Mouse (Mus musculus) limb, embryonic 10.5 days (tissue): Measurements from ENCODE around the gene Hist1h2af. TPM values are rescaled to one million over a fixed set of nuclear protein-coding genes. Genes with fewer than 3 reads are reported as not detected.

Source experiments
- DNase-seq: peaks from one replicate; pipeline ENCODE4 v3.0.0-alpha.2; 2017; ENCODE audit warnings: low spot score
- H3K27ac ChIP-seq: fragments of 300-500 bp; sonication (generic); 2 replicates; pipeline ENCODE4 v1.5.1; 2016; ENCODE audit warnings: mild to moderate bottlenecking
- H3K27me3 ChIP-seq: fragments of 300-500 bp; sonication (generic); 2 replicates; pipeline ENCODE4 v1.6.1; 2016; ENCODE audit warnings: low read depth, mild to moderate bottlenecking; ENCODE audit not compliant: poor library complexity, severe bottlenecking
- H3K36me3 ChIP-seq: fragments of 300-500 bp; sonication (generic); 2 replicates; pipeline ENCODE4 v1.6.1; 2016; ENCODE audit warnings: mild to moderate bottlenecking, moderate library complexity
- H3K4me1 ChIP-seq: fragments of 300-500 bp; sonication (generic); 2 replicates; pipeline ENCODE4 v1.6.1; 2016
- H3K4me3 ChIP-seq: fragments of 300-500 bp; sonication (generic); 2 replicates; pipeline ENCODE4 v1.5.1; 2016; ENCODE audit warnings: mild to moderate bottlenecking, moderate library complexity
- H3K9me3 ChIP-seq: fragments of 300-500 bp; sonication (generic); replicated peaks from 2 replicates; pipeline ENCODE4 v1.6.1; 2016; ENCODE audit warnings: mild to moderate bottlenecking
- WGBS: fragments of 180-500 bp; shearing (Covaris S2); methylation state at CpG from one replicate; pipeline ENCODE4 v1.1.7; 2016; 5-methylcytosine and 5-hydroxymethylcytosine counted together
- polyA plus RNA-seq: library from polyadenylated mRNA; unstranded; fragments of >200 nt; fragmentation: Nextera tagmentation; extraction: Ambion mirVana; gene quantifications from 2 replicates; pipeline ENCODE4 v1.2.1, GENCODE M21; 2016

Hist1h2af gene
- polyA plus RNA-seq, 1 experiment from 2014 or later, result 11.7 TPM

DNA sequence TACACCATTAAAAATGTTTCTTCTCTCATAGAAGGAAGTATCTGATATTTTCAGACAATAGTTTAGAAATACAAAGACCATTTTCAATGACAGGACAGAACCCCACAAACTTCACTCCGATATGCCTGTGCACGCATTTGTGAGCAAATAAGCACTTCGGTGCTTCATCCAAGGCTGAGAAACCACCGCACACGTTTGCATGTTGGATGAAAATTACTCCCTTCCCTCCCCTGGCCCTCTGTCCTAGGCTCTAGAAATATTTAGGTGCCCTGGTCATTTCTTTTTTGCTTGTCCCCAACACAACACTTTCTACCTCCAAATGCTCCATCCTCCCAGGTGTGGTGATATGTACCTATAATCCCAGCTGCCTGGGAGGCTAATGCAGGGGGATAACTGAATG lies 32.2 kb upstream of the Hist1h2af start:
- Histone ChIP-seq H3K36me3 (no peaks in the 10 kb centered on the region), H3K27me3 (no peaks in the 10 kb centered on the region), H3K9me3 (no peaks in the 10 kb centered on the region), H3K4me1 (peaks cover 57% of the 10 kb centered on the region), H3K27ac (no peak overlapping the region), H3K4me3 (peak overlapping the region; percentile 44)
- 26% methylated on average over 5 of the region's 5 CpGs for WGBS
- DNase-seq, result no peak

DNA sequence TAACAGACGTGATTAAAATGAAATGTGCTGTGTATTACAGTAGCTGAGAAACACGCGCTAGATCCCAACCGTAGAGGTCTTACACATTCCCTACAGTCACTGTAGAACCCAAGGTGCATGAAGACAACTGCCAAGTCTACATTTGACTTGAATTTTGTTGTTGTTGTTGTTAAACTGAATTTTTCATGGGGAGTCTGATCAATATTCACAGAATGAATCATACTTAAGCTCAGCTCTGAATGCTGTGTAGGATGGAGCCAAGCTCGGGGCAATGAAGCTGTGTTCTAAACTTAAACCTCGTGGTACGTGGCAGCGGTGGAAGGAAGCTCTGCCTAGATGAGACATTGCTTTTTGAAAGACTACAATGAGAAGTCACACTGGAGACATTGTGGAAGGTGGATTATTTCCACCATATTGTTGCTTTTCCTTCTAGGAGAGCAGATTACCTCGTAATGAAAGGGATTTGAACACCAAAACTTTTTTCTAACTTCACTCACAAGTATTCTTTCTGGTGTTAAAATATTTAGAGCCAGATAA lies 31.6 kb upstream of the Hist1h2af start:
- H3K27ac ChIP-seq, result no peak overlapping the region
- no peaks in the 10 kb centered on the region for H3K9me3 ChIP-seq
- DNase-seq, result no peak
- peaks cover 55% of the 10 kb centered on the region for H3K4me1 ChIP-seq
- WGBS, result 38% methylated on average over 9 of the region's 9 CpGs
- peak overlapping the region; percentile 44 for H3K4me3 ChIP-seq
- no peaks in the 10 kb centered on the region for H3K27me3 ChIP-seq
- H3K36me3 ChIP-seq, result no peaks in the 10 kb centered on the region

DNA sequence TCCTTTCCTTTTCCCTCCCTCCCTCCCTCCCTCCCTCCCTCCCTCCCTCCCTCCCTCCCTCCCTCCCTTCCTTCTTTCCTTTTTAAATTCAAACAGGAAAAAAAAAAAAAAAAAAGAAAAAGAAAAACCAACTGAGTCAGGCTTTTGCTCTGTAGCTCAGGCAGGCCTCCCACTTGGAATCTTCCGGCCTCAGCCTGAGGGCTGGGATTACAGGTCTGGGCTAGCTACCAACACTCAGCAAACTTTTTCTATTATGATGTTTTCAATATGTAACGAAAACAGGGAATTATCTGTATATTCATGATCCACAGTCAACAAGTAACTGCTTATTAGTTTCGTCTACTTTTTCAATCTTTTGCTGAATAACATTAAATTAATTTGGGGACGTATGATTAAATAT lies 30.8 kb upstream of the Hist1h2af start:
- Histone ChIP-seq H3K36me3 (no peaks in the 10 kb centered on the region), H3K27me3 (no peaks in the 10 kb centered on the region), H3K4me1 (peaks cover 53% of the 10 kb centered on the region), H3K27ac (no peak overlapping the region), H3K9me3 (no peaks in the 10 kb centered on the region), H3K4me3 (no peak overlapping the region)
- DNase-seq, result no peak
- 47% methylated on average over 4 of the region's 4 CpGs for WGBS

DNA sequence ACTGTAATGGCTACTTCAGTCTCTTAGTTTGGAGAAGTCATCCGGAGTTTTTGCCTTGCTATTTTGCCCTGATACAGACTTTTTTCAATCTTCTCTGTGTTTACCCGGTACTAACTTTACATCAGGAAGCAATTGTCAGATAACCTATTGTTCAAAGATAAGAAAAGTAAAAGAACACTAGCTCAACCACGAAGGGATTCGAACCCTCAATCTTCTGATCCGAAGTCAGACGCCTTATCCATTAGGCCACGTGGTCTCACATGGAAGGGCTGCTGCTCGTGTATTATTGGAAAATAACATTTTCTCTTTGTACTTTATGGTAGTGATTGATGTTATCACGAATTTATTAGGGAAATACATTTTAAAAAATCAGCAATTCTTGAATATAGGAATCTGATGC lies 29.9 kb upstream of the Hist1h2af start:
- Histone ChIP-seq H3K4me1 (peaks cover 52% of the 10 kb centered on the region), H3K9me3 (no peaks in the 10 kb centered on the region), H3K36me3 (no peaks in the 10 kb centered on the region), H3K27me3 (no peaks in the 10 kb centered on the region), H3K27ac (no peak overlapping the region), H3K4me3 (peak overlapping the region; percentile 34)
- DNase-seq, result peak; percentile 71
- WGBS, result under 1% methylated on average over 9 of the region's 9 CpGs

DNA sequence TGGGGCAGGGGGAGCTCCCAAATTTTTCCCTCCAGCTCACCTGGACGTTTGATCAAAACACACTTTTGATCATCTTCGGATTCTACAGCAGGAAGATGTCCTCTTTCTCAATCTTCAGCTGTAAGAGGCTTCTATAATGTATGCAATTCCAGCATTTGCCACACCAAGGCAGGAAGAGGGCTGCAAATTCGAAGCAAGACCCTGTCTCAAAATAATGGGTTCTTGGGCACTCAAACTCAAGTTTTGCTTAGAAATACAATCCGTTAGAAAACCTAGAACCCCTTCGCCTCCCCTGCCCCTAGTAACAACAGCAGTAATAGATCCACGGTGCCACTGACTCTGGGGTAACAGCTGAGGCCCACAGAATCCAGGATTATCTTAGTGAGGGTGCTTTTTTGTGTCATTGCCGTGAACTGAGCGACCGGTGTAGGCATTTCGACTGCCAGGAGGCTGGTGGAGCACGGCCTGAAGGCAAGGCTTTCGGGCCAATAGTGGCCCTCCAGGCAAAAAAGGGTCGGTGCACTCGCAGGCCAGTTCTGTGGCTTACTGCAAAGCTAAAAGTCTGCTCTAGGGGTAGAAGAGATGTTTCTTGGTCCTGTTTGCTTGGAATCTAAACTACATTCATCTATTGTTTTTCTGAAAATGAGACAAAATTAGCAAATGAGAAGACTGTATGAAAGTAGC lies 27.9 kb upstream of the Hist1h2af start:
- peaks cover 56% of the 10 kb centered on the region for H3K4me1 ChIP-seq
- H3K27ac ChIP-seq, result peak overlapping the region; percentile 74
- no peaks in the 10 kb centered on the region for H3K36me3 ChIP-seq
- 3% methylated on average over 14 of the region's 14 CpGs for WGBS
- H3K4me3 ChIP-seq, result peak overlapping the region; percentile 58
- no peaks in the 10 kb centered on the region for H3K27me3 ChIP-seq
- DNase-seq, result peak; percentile 65
- H3K9me3 ChIP-seq, result no peaks in the 10 kb centered on the region

DNA sequence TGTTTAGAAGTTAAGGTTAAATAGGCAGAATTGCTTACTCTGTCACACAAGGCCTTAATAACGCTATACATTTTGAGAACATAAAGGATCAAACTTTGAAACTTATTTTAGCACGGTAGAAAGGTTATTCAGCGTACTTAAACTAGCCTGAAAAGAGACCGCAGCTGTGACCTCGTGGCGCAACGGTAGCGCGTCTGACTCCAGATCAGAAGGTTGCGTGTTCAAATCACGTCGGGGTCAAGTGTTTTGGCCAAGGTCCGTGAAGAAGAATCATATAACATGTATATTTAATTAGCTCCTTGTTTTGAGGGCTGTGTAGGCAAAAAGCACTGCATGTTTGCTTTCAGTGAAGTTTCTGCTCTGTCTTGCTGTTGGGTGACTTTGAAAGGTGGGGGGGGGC lies 27.4 kb upstream of the Hist1h2af start:
- Histone ChIP-seq H3K9me3 (no peaks in the 10 kb centered on the region), H3K4me1 (peaks cover 54% of the 10 kb centered on the region), H3K4me3 (peak overlapping the region; percentile 58), H3K36me3 (no peaks in the 10 kb centered on the region), H3K27me3 (no peaks in the 10 kb centered on the region), H3K27ac (no peak overlapping the region)
- under 1% methylated on average over 13 of the region's 13 CpGs for WGBS
- peak; percentile 77 for DNase-seq

DNA sequence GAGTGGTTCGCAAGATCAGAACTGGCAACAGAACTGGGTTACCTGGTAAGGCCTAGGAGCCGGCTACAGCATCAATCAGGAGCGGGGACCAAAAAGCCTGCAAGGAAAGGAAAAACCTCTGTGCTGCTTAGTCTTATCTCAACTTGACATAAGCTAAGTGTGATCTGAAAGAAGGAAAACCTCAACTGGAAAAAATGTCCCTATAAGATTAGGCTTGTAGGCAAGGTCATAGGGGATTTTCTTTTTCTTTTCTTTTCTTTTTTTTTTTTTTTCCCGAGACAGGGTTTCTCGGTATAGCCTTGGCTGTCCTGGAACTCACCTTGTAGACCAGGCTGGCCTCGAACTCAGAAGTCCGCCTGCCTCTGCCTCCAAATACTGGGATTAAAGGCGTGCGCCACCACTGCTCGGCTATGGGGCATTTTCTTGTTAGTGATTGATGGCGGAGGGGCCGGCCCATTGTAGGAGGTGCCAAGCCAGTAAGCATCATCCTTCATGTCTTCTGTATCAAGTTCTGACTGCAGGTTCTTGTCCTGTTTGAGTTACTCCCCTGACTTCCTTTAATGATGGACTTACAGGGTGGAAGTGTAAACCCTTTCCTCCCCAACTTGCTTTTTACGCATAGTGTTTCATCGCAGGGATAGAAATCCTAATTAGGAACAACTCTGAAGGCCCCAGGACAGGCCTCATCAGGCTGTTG lies 26.7 kb upstream of the Hist1h2af start:
- Histone ChIP-seq H3K4me1 (peaks cover 48% of the 10 kb centered on the region), H3K27ac (no peak overlapping the region; the same call in 1 of the 2 replicates), H3K9me3 (no peaks in the 10 kb centered on the region), H3K36me3 (no peaks in the 10 kb centered on the region), H3K4me3 (peak overlapping the region; percentile 58), H3K27me3 (no peaks in the 10 kb centered on the region)
- DNase-seq, result peak; percentile 63
- WGBS, result 8% methylated on average over 14 of the region's 14 CpGs

DNA sequence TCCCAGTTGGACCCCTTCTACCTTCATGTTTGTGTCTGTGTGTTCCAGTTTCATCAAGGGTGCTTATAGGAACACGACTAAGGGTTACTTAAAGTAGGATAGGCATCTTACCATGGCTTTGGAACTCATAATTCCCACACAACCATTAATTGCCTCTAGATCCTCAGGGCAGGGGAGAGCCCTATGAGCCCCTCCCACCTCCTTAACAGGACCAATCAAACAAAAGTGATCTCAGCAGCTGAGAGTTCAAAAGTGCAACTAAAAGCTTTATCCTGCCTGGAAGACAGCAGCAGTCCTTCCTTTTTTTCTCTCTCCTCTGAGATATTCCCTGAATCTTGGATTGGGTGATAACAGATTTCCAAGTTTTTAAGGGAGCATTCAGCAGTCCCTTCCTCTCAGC lies 23.6 kb upstream of the Hist1h2af start:
- WGBS, result 37% methylated on average over 1 of the region's 1 CpGs
- no peak overlapping the region for H3K27ac ChIP-seq
- peaks cover 37% of the 10 kb centered on the region for H3K4me1 ChIP-seq
- H3K9me3 ChIP-seq, result no peaks in the 10 kb centered on the region
- H3K4me3 ChIP-seq, result no peak overlapping the region
- no peaks in the 10 kb centered on the region for H3K36me3 ChIP-seq
- no peaks in the 10 kb centered on the region for H3K27me3 ChIP-seq
- DNase-seq, result no peak

DNA sequence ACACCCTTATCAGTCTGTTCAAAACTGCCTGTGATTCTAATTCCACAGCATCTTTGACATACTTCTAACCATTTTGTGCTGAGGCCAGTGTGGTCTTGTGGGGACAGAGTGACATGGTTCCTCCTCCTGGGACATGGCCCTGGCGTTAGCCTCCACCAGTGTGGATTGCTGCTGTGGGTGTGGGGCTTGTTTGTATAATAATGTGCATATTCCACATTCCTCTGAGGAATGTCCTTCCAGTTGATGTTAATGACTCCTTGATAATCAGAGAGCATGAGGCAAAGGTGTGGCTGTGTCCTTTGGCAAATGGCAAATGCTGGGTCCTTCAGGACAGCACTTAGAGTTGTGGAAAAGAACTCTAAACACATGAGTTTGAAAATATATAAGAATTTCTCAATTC lies 20.2 kb upstream of the Hist1h2af start:
- Histone ChIP-seq H3K4me3 (no peak overlapping the region), H3K9me3 (no peaks in the 10 kb centered on the region), H3K36me3 (no peaks in the 10 kb centered on the region), H3K27me3 (no peaks in the 10 kb centered on the region), H3K27ac (no peak overlapping the region), H3K4me1 (peaks cover 20% of the 10 kb centered on the region)
- WGBS, result 92% methylated on average over 1 of the region's 1 CpGs
- DNase-seq, result no peak

DNA sequence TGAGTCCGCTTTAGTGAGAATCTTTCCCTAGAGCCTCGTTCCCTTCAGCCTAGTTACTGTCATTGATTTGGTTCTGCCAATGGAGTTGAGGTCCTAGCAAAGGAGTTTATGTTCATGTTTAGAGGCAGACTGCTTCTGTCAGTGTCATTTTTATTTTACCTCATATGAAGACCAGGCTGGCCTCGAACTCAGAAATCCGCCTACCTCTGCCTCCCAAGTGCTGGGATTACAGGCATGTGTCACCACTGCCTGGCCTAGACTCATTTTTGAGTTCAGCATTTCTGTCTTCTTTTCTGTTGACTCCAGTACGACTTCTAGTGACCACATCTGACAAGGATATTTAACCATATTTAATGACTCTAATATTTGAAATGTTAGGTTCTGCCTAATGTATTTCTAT lies 18.4 kb upstream of the Hist1h2af start:
- Histone ChIP-seq H3K27me3 (no peaks in the 10 kb centered on the region), H3K27ac (no peak overlapping the region), H3K4me1 (peaks cover 10% of the 10 kb centered on the region), H3K4me3 (no peak overlapping the region), H3K9me3 (no peaks in the 10 kb centered on the region), H3K36me3 (no peaks in the 10 kb centered on the region)
- 78% methylated on average over 5 of the region's 5 CpGs for WGBS
- DNase-seq, result no peak

DNA sequence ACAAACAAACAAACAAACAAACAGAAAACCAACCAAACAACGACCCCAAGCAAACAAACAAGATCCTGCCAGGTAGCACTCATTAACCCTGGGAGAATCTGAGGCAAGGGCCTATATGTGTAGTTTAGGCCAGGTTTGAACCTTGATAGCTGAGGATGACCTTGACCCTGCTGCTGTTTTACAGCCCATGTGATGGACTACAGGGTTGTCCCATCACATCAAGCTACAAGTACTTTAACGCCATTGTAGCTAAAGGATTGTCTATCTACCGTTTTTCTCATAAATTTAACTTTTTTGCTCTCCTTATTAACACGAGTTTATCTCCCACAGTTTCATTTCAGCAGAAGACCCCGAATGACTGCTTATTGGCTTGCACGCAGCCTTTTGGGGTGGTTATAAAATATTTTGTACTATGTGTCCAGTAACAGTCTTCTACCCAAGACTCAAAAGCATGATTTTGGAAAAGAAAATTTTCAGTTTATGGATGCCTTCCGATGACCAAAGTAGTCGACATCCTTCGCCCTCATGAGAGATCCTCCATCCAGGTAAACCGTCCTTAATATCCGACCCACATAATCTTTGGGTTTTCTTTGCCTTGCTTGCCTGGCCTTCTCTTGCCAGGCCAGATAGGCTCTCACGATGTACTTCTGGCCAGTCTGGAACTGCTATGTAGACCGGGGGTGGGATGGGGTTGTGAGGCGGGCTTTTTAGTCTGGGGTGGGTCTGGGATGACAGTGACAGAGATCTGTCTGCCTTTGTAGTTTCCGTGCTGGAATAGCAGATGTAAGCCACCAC lies 17.7 kb upstream of the Hist1h2af start:
- Histone ChIP-seq H3K4me3 (peak overlapping the region; percentile 51), H3K4me1 (peaks cover 5% of the 10 kb centered on the region), H3K27me3 (no peaks in the 10 kb centered on the region), H3K9me3 (no peaks in the 10 kb centered on the region), H3K27ac (peak overlapping the region; percentile 72), H3K36me3 (no peaks in the 10 kb centered on the region)
- WGBS, result 52% methylated on average over 15 of the region's 15 CpGs
- no peak for DNase-seq

DNA sequence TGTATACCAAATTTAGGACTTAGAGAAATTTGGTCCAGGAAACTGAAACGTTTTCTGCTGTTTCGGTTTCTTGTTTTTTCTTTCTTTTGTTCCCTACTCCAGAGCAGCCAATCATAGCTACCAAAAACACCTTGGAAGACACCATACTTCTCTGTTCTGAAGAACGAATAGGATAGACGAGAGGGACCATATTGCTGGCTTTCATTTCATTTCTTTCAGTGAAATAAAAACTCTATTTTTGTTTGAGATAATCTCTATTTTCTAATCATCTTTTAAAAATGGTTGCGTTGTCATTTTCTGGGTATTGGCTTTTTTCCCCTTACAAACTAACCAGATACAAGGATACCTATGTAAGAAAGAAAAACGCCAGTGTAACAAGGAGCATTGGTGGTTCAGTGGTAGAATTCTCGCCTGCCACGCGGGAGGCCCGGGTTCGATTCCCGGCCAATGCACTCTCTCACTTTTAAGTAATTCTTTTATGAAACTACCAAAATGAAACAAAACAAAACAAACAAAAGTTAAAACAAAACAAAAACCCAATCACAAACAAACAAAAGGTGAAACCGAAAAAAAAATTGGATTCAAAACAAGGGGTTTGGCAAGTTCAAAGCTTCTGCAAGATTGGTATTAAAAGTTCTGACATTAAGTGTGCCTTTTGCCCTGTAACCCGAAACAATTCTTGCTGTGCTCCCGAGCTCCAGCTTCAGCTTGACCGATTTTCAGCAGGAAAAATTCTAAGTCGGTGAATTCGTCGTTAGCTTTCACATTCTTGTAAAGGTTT lies 16.7 kb upstream of the Hist1h2af start:
- Histone ChIP-seq H3K4me3 (peak overlapping the region; percentile 51), H3K9me3 (no peaks in the 10 kb centered on the region), H3K27ac (peak overlapping the region; percentile 72), H3K4me1 (peaks cover 5% of the 10 kb centered on the region), H3K27me3 (no peaks in the 10 kb centered on the region), H3K36me3 (no peaks in the 10 kb centered on the region)
- WGBS, result under 1% methylated on average over 19 of the region's 19 CpGs
- DNase-seq, result no peak
